ENCODE assay signal across 8 mouse cellular contexts in genomic region chr1:183388426-183389406, GRCm38 (mm10). TPM values are rescaled to one million over a fixed set of nuclear protein-coding genes. Genes with fewer than 3 reads are reported as not detected.
DNase-seq lines count a peak whose midpoint lies in the region; ATAC-seq and TF ChIP-seq lines count a peak whose summit lies in the region.

Taf1a (plus strand) TSS chr1:183388981.

- H3K4me1 ChIP-seq in MEL (ENCODE audit: control insufficient read depth in 1 of 2, insufficient read depth in 2 of 2, low read length in 2 of 2) = peaks cover 4 to 7% of the 10 kb centered on the region in 2 experiments; a peak in 2 of 4 replicates
- H3K4me1 ChIP-seq in cerebellum, adult 2 months (ENCODE audit: control insufficient read depth, insufficient read depth, low read length) = peaks cover 3% of the 10 kb centered on the region; the same call in 1 of the 2 replicates
- H3K4me1 ChIP-seq in forebrain, postnatal 0 days (ENCODE audit: insufficient read depth) = peaks cover 4% of the 10 kb centered on the region; the same call in 1 of the 2 replicates
- peaks cover 5% of the 10 kb centered on the region for H3K4me1 ChIP-seq in lung, embryonic 15.5 days

- peak within 1 kb of the TSS; percentile 66 for H3K4me2 ChIP-seq in forebrain, postnatal 0 days (ENCODE audit: low read depth)
- peak within 1 kb of the TSS; percentile 62 for H3K4me2 ChIP-seq in lung, embryonic 15.5 days

- TF ChIP-seq CTCF in MEL (IDR thresholded peaks at IDR 0.05 in 2 of 3, conservative IDR thresholded peaks at IDR 0.05 in 1 of 3; ENCODE audit: control insufficient read depth in 1 of 3, insufficient read depth in 1 of 3, low read depth in 2 of 3, low read length in 3 of 3, poor library complexity in 1 of 3, severe bottlenecking in 1 of 3) = no peak
- no peak for TF ChIP-seq CTCF in cerebellum, adult 2 months (IDR thresholded peaks at IDR 0.05; ENCODE audit: borderline replicate concordance, insufficient read depth, low read depth, low read length)
- TF ChIP-seq CTCF in forebrain, postnatal 0 days (IDR thresholded peaks at IDR 0.05; ENCODE audit: low read depth) = no peak

- peak; percentile 73 to 82; a peak in 3 of 4 replicates for TF ChIP-seq POLR2A in MEL (IDR thresholded peaks at IDR 0.05; ENCODE audit: control insufficient read depth in 1 of 2, insufficient read depth in 1 of 2, low read depth in 1 of 2, low read length in 2 of 2, poor library complexity in 1 of 2)
- peak; percentile 52; the same call in 1 of the 2 replicates for TF ChIP-seq POLR2A in cerebellum, adult 2 months (IDR thresholded peaks at IDR 0.05; ENCODE audit: borderline replicate concordance, insufficient read depth, low read length)

- TF ChIP-seq RAD21 in MEL (IDR thresholded peaks at IDR 0.05; ENCODE audit: low read depth, low read length) = no peak

- H3K27ac ChIP-seq in MEL (ENCODE audit: control insufficient read depth, low read depth, low read length) = peak within 1 kb of the TSS; percentile 31
- peak within 1 kb of the TSS; percentile 37; the same call in 1 of the 2 replicates for H3K27ac ChIP-seq in cerebellum, adult 2 months (ENCODE audit: insufficient read depth, low read length)
- H3K27ac ChIP-seq in forebrain, postnatal 0 days (ENCODE audit: low read depth, low read length) = peak within 1 kb of the TSS; percentile 66
- H3K27ac ChIP-seq in lung, embryonic 15.5 days = peak within 1 kb of the TSS; percentile 12; the same call in 1 of the 2 replicates

- H3K9ac ChIP-seq in MEL (ENCODE audit: control insufficient read depth, low read depth, low read length, poor library complexity, severe bottlenecking) = peak within 1 kb of the TSS; percentile 62
- H3K9ac ChIP-seq in forebrain, postnatal 0 days = 0 out of 2 replicates have a peak within 1 kb of the TSS, but pooled peaks have one; percentile 31
- H3K9ac ChIP-seq in lung, embryonic 15.5 days = peak within 1 kb of the TSS; percentile 39

- WGBS in cerebellum, adult 2 months = 5% methylated on average over 44 of the region's 44 CpGs
- WGBS in forebrain, postnatal 0 days = 5% methylated on average over 44 of the region's 44 CpGs
- WGBS in lung, embryonic 15.5 days = 5% methylated on average over 44 of the region's 44 CpGs

- peak within 1 kb of the TSS; percentile 79 to 85 for H3K4me3 ChIP-seq in MEL (ENCODE audit: control insufficient read depth in 1 of 2, insufficient read depth in 1 of 2, low read depth in 2 of 2, low read length in 2 of 2)
- H3K4me3 ChIP-seq in cerebellum, adult 2 months (replicated peaks; ENCODE audit: insufficient read depth, low read depth, low read length) = peak within 1 kb of the TSS; percentile 81
- peak within 1 kb of the TSS; percentile 54 for H3K4me3 ChIP-seq in forebrain, postnatal 0 days (ENCODE audit: low read depth, low read length)
- H3K4me3 ChIP-seq in lung, embryonic 15.5 days = peak within 1 kb of the TSS; percentile 54

- H3K36me3 ChIP-seq in MEL (ENCODE audit: control insufficient read depth in 1 of 2, insufficient read depth in 2 of 2, low read length in 2 of 2) = peaks cover 0 to 15% of the 10 kb centered on the region in 2 experiments; a peak in 2 of 4 replicates
- no peaks in the 10 kb centered on the region; the same call in 1 of the 2 replicates for H3K36me3 ChIP-seq in forebrain, postnatal 0 days (ENCODE audit: insufficient read depth)
- H3K36me3 ChIP-seq in lung, embryonic 15.5 days = peaks cover 13% of the 10 kb centered on the region

- peak; percentile 97 for DNase-seq in MEL (ENCODE audit: low read depth, low spot score)
- peak; percentile 93 to 96 for DNase-seq in cerebellum, adult 2 months
- DNase-seq in forebrain, postnatal 0 days = peak; percentile 97
- DNase-seq in heart, postnatal 4 days = peak; percentile 91
- DNase-seq in layer of hippocampus, adult 8-10 months (ENCODE audit: low spot score in 2 of 2) = peak; percentile 89 to 90
- DNase-seq in ovary, adult 18-20 months (ENCODE audit: low spot score) = peak; percentile 90
- peak; percentile 96 for DNase-seq in thymus, postnatal 0 days (ENCODE audit: low spot score)

- peak in 1 of 2 experiments; percentile 34; a peak in 1 of 4 replicates for TF ChIP-seq EP300 in MEL (IDR thresholded peaks at IDR 0.05; ENCODE audit: low read depth in 1 of 2, low read length in 2 of 2)

- no peaks in the 10 kb centered on the region for H3K9me3 ChIP-seq in MEL (replicated peaks; ENCODE audit: insufficient read depth, low read length)
- H3K9me3 ChIP-seq in forebrain, postnatal 0 days (ENCODE audit: low read length) = no peaks in the 10 kb centered on the region
- no peaks in the 10 kb centered on the region for H3K9me3 ChIP-seq in lung, embryonic 15.5 days

- H3K27me3 ChIP-seq in MEL (ENCODE audit: control insufficient read depth in 1 of 2, insufficient read depth in 2 of 2, low read length in 2 of 2) = peaks cover 0 to 3% of the 10 kb centered on the region in 2 experiments; a peak in 2 of 4 replicates
- no peaks in the 10 kb centered on the region for H3K27me3 ChIP-seq in cerebellum, adult 2 months (ENCODE audit: control insufficient read depth, insufficient read depth, low read length)
- peaks cover 13% of the 10 kb centered on the region; the same call in 1 of the 2 replicates for H3K27me3 ChIP-seq in forebrain, postnatal 0 days (ENCODE audit: insufficient read depth, low read length)
- H3K27me3 ChIP-seq in lung, embryonic 15.5 days = 0 out of 2 replicates have a peak, but pooled peaks cover 13% of the 10 kb centered on the region

- peak; percentile 100 for ATAC-seq in forebrain, postnatal 0 days
- ATAC-seq in lung, embryonic 15.5 days (ENCODE audit: borderline replicate concordance, extremely low read depth, low FRiP score, low TSS enrichment) = peak; percentile 99

- H3K79me2 ChIP-seq in MEL (ENCODE audit: control insufficient read depth, insufficient read depth, low read length, poor library complexity) = peaks cover 18% of the 10 kb centered on the region

TF ChIP-seq in MEL, 35 proteins besides CTCF, POLR2A, EP300 and RAD21:
- peak; percentile 78 for TF ChIP-seq MYB (IDR thresholded peaks at IDR 0.05; ENCODE audit: low read depth, low read length)
- TF ChIP-seq HCFC1 (IDR thresholded peaks at IDR 0.05; ENCODE audit: low read depth, low read length) = peak; percentile 96
- TF ChIP-seq MAZ (IDR thresholded peaks at IDR 0.05; ENCODE audit: low read depth, low read length) = peak; percentile 43; the same call in 1 of the 2 replicates
- peak; percentile 88 for TF ChIP-seq NELFE (IDR thresholded peaks at IDR 0.05; ENCODE audit: low read depth, low read length)
- TF ChIP-seq ZNF384 (IDR thresholded peaks at IDR 0.05; ENCODE audit: low read depth, low read length) = no peak
- peak; percentile 82 for TF ChIP-seq KAT2A (conservative IDR thresholded peaks at IDR 0.05; ENCODE audit: low read depth, low read length)
- no peak for TF ChIP-seq POLR2AphosphoS5 (IDR thresholded peaks at IDR 0.05; ENCODE audit: borderline replicate concordance, low read depth, low read length)
- peak; percentile 100 for TF ChIP-seq MXI1 (IDR thresholded peaks at IDR 0.05; ENCODE audit: low read depth, low read length)
- peak; percentile 41; the same call in 1 of the 2 replicates for TF ChIP-seq TBP (IDR thresholded peaks at IDR 0.05; ENCODE audit: low read depth, low read length)
- TF ChIP-seq USF1 (IDR thresholded peaks at IDR 0.05; ENCODE audit: low read depth, low read length) = peak; percentile 30; the same call in 1 of the 2 replicates
- peak; percentile 64; the same call in 1 of the 2 replicates for TF ChIP-seq ZMIZ1 (IDR thresholded peaks at IDR 0.05; ENCODE audit: low read depth, low read length)
- peak; percentile 97 for TF ChIP-seq ELF1 (IDR thresholded peaks at IDR 0.05; ENCODE audit: low read depth, low read length)
- TF ChIP-seq MAFK (IDR thresholded peaks at IDR 0.05; ENCODE audit: borderline replicate concordance, low read depth, low read length) = no peak
- peak; percentile 59 for TF ChIP-seq TCF12 (IDR thresholded peaks at IDR 0.05; ENCODE audit: low read depth, low read length)
- peak; percentile 96 for TF ChIP-seq MYC (IDR thresholded peaks at IDR 0.05; ENCODE audit: low read depth, low read length)
- TF ChIP-seq NRF1 (IDR thresholded peaks at IDR 0.05; ENCODE audit: insufficient read depth, low read depth, low read length, poor library complexity, severe bottlenecking) = peak; percentile 99
- TF ChIP-seq MEF2A (IDR thresholded peaks at IDR 0.05; ENCODE audit: extremely low read depth, insufficient replicate concordance, low read depth, low read length, poor library complexity, severe bottlenecking) = no peak
- no peak for TF ChIP-seq CHD1 (IDR thresholded peaks at IDR 0.05; ENCODE audit: low read depth, low read length)
- TF ChIP-seq RCOR1 (IDR thresholded peaks at IDR 0.05; ENCODE audit: low read depth, low read length) = peak; percentile 64
- no peak for TF ChIP-seq ETS1 (IDR thresholded peaks at IDR 0.05; ENCODE audit: low read depth, low read length)
- peak; percentile 94 for TF ChIP-seq MAX (IDR thresholded peaks at IDR 0.05; ENCODE audit: low read length)
- no peak for TF ChIP-seq BHLHE40 (IDR thresholded peaks at IDR 0.05; ENCODE audit: borderline replicate concordance, low read depth, low read length)
- TF ChIP-seq TAL1 (IDR thresholded peaks at IDR 0.05; ENCODE audit: low read length) = no peak
- TF ChIP-seq SIN3A (IDR thresholded peaks at IDR 0.05; ENCODE audit: low read length) = peak; percentile 99

RNA-seq across cellular contexts. Expression of gene Taf1a, which starts in this region (rescaled TPM):
- total RNA-seq in MEL (2012; rRNA removed) = 15.5 and 21.5 TPM in 2 replicates
- polyA plus RNA-seq in MEL (2012; ENCODE audit: insufficient read depth in 1 of 2, insufficient read length in 2 of 2, low read depth in 1 of 2, low replicate concordance in 2 of 2, missing spikeins in 1 of 2) = 10 to 100 TPM in 1 of 2 experiments, not detected in 1; 23.8 TPM
- 25.8 and 27.2 TPM in 2 replicates for polyA plus RNA-seq in cerebellum, adult 2 months (2012; rRNA removed)
- total RNA-seq in forebrain, postnatal 0 days (2014; rRNA removed) = 17.8 and 19.1 TPM in 2 replicates
- 9.8 and 11.7 TPM in 2 replicates for polyA plus RNA-seq in forebrain, postnatal 0 days (2015; fragmentation: Nextera tagmentation; extraction: Ambion mirVana)
- total RNA-seq in heart, postnatal 4 days (2021) = 1 to 10 TPM; 8.4 to 9.6 TPM
- total RNA-seq in layer of hippocampus, adult 8-10 months (2022) = 10 to 100 TPM; 19.4 to 22.6 (median 20.0) TPM
- polyA plus RNA-seq in lung, embryonic 15.5 days (2015; fragmentation: Nextera tagmentation; extraction: Ambion mirVana) = 20.4 and 21.0 TPM in 2 replicates
- polyA plus RNA-seq in thymus, postnatal 0 days (2015; fragmentation: Nextera tagmentation; extraction: Ambion mirVana) = 18.3 and 22.0 TPM in 2 replicates

Comparison
In these comparisons a context has a peak if more than half of its experiments do, and no peak if none do; other contexts are left out.
1. Peak in every context shown above with its lines: DNase-seq, ATAC-seq, H3K4me3 ChIP-seq and H3K27ac ChIP-seq.
2. H3K27ac ChIP-seq: peak in every context shown above with its lines; median percentile 66 in forebrain, postnatal 0 days; 37 in cerebellum, adult 2 months; 31 in MEL; 12 in lung, embryonic 15.5 days.